Mouse (Mus musculus): ENCODE results near the gene Apoe. TPM values are rescaled to one million over a fixed set of nuclear protein-coding genes. Genes with fewer than 3 reads are reported as not detected.

The Apoe gene
- polyA plus RNA-seq, 1 experiment, result 2.0 TPM

DNA sequence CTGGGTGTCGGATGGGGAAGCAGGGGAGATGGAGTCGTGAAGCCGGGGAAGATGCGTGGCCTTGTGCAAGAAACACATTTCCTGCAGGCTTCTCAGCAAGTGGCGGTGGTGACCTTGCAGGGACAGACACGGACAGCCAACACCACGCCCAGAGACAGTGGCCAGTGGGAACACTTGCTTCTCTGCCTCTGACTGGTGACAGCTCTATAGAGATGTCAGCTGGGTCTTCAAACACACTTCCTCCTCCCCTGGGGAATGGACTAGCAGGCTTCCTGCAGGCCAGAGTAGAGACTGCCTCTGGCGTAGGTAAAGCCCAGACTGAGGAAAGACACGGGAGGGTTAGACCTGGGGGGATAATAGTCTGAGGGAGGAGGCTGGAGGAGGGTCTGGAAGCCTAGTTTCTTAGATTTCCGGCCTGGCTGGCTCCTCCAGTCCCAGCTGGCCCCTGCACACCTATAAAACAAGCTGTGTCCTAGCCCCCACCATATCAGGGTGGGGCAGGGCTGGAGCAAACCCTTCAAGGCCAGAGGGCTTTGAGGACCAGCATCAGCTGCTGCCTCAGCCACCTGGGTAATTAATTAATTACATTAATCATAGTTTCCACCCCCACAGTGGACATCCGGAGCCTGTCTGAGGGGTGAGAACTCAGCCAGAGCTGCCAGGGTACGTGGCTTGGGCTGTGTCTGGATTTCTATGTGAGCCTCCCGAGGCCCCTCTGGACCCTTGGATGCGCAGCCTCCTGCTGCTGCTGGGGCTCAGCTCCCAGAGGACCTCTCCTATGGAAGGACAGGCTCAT, 45.8 kb upstream of the Apoe start:
- H3K79me3 ChIP-seq (ENCODE audit: low read depth), result no peaks in the 10 kb centered on the region
- no peaks in the 10 kb centered on the region for H3K27me3 ChIP-seq (ENCODE audit: control insufficient read depth, insufficient read depth, insufficient read length)
- no peak overlapping the region for H3K4me3 ChIP-seq (ENCODE audit: insufficient read depth, poor library complexity, severe bottlenecking)
- H3ac ChIP-seq (ENCODE audit: control insufficient read depth, insufficient read length, low read depth), result no peak overlapping the region
- H3K79me2 ChIP-seq (ENCODE audit: control insufficient read depth, insufficient read depth), result no peaks in the 10 kb centered on the region
- TF ChIP-seq FOSL1 (IDR thresholded peaks at IDR 0.05; ENCODE audit: insufficient read depth, low read length, poor library complexity, severe bottlenecking) (no peak), MYOD1 (IDR thresholded peaks at IDR 0.05; ENCODE audit: control insufficient read depth, insufficient read length, low read depth) (no peak), MYOG (IDR thresholded peaks at IDR 0.05; ENCODE audit: control insufficient read depth, extremely low read depth, insufficient read length) (no peak), MAX (IDR thresholded peaks at IDR 0.05) (no peak), CTCF (IDR thresholded peaks at IDR 0.05; ENCODE audit: control insufficient read depth, insufficient read depth, insufficient read length) (no peak), USF1 (IDR thresholded peaks at IDR 0.05; ENCODE audit: low read depth) (no peak), CEBPB (IDR thresholded peaks at IDR 0.05; ENCODE audit: low read depth) (no peak)
- no peaks in the 10 kb centered on the region for H3K36me3 ChIP-seq (ENCODE audit: control insufficient read depth, insufficient read depth)

DNA sequence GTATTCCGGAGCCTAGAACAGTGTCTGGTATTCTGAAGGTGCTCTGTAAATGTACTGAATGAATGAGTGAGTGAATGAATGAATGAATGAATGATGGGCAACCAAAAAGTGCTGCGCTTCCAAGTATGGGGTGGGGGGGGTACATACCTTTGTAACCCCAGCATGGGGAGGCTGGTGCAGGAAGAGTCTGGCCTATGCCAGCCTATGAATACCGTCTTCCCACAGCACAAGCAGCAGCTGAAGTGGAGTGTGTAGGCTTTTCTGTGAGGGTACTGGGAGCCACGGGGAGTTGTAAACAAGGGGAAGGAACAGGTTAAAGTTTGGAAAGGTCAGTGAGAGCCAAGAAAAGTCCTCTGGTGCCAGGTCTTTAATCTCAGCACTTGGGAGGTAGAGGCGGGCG, 44.8 kb upstream of the Apoe start:
- no peaks in the 10 kb centered on the region for H3K36me3 ChIP-seq (ENCODE audit: control insufficient read depth, insufficient read depth)

DNA sequence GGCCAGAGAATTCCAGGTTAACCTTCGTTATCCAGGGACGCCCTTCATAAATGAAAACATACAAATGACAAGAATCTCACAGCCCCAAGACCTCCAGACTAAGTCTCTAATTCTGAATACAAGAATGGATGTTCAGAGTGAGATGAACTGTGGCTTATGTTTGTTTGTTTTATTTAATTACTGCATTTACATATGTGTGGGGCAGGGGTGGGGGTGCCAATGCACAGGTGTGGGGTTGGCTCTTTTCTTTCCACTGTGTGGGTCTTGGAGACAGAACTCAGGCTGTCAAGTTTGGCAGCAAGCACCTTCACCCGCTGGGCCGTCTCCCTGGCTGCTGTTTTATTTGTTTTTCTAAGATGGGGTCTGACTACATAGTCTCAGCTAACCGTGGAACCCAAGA, 43.5 kb upstream of the Apoe start:
- no peaks in the 10 kb centered on the region for H3K79me3 ChIP-seq (ENCODE audit: low read depth)
- no peak overlapping the region for H3ac ChIP-seq (ENCODE audit: control insufficient read depth, insufficient read length, low read depth)
- no peaks in the 10 kb centered on the region for H3K36me3 ChIP-seq (ENCODE audit: control insufficient read depth, insufficient read depth)
- TF ChIP-seq CTCF (IDR thresholded peaks at IDR 0.05; ENCODE audit: control insufficient read depth, insufficient read depth, insufficient read length) (no peak), MAX (IDR thresholded peaks at IDR 0.05) (no peak), FOSL1 (IDR thresholded peaks at IDR 0.05; ENCODE audit: insufficient read depth, low read length, poor library complexity, severe bottlenecking) (no peak), CEBPB (IDR thresholded peaks at IDR 0.05; ENCODE audit: low read depth) (no peak), USF1 (IDR thresholded peaks at IDR 0.05; ENCODE audit: low read depth) (no peak), MYOD1 (IDR thresholded peaks at IDR 0.05; ENCODE audit: control insufficient read depth, insufficient read length, low read depth) (no peak), MYOG (IDR thresholded peaks at IDR 0.05; ENCODE audit: control insufficient read depth, extremely low read depth, insufficient read length) (no peak)
- H3K79me2 ChIP-seq (ENCODE audit: control insufficient read depth, insufficient read depth), result no peaks in the 10 kb centered on the region
- no peaks in the 10 kb centered on the region for H3K27me3 ChIP-seq (ENCODE audit: control insufficient read depth, insufficient read depth, insufficient read length)
- no peak overlapping the region for H3K4me3 ChIP-seq (ENCODE audit: insufficient read depth, poor library complexity, severe bottlenecking)

More for the DNA sequence above, 44.8 kb upstream of the Apoe start:
- no peak overlapping the region for H3ac ChIP-seq (ENCODE audit: control insufficient read depth, insufficient read length, low read depth)
- H3K79me3 ChIP-seq (ENCODE audit: low read depth), result no peaks in the 10 kb centered on the region
- no peaks in the 10 kb centered on the region for H3K27me3 ChIP-seq (ENCODE audit: control insufficient read depth, insufficient read depth, insufficient read length)
- no peak for TF ChIP-seq MYOD1 (IDR thresholded peaks at IDR 0.05; ENCODE audit: control insufficient read depth, insufficient read length, low read depth)
- H3K4me3 ChIP-seq (ENCODE audit: insufficient read depth, poor library complexity, severe bottlenecking), result no peak overlapping the region
- no peaks in the 10 kb centered on the region for H3K79me2 ChIP-seq (ENCODE audit: control insufficient read depth, insufficient read depth)

DNA sequence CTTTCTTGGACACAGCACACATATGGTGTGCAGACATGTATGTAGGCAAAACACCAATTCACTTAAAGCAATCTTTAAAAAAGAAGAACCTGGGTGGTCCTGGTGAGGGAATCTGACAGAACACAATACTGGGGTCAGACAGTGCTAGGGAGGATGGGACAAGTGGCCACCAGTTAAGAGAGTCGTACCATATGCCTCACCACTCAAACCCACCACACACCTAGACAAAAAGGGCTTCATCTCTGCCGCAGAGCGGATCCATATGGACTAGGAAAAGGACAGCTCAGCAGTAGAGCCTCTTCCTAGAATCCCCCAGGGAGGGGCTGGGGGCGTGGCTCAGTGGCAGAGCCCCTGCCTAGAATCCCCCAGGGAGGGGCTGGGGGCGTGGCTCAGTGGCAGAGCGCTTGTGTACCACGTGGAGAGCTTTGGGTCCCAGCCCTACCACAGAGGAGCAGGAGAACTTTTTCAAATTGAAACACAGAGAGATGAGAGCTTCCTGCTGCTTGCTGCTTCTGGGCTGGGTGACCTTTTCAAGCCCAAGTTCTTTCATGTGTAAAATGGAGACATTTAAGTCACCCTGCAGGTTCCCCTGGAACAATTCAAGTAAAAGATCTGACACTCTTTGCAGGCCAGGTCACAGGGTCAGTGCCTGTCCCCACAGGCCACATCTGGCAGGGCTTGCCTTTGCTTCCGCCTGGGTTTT, 42.5 kb upstream of the Apoe start:
- Histone ChIP-seq H3K27me3 (ENCODE audit: control insufficient read depth, insufficient read depth, insufficient read length) (no peaks in the 10 kb centered on the region), H3K79me2 (ENCODE audit: control insufficient read depth, insufficient read depth) (no peaks in the 10 kb centered on the region), H3K4me3 (ENCODE audit: insufficient read depth, poor library complexity, severe bottlenecking) (no peak overlapping the region), H3K36me3 (ENCODE audit: control insufficient read depth, insufficient read depth) (no peaks in the 10 kb centered on the region), H3K79me3 (ENCODE audit: low read depth) (no peaks in the 10 kb centered on the region), H3ac (ENCODE audit: control insufficient read depth, insufficient read length, low read depth) (no peak overlapping the region)
- no peak for TF ChIP-seq MYOD1 (IDR thresholded peaks at IDR 0.05; ENCODE audit: control insufficient read depth, insufficient read length, low read depth)
- no peak for TF ChIP-seq CTCF (IDR thresholded peaks at IDR 0.05; ENCODE audit: control insufficient read depth, insufficient read depth, insufficient read length)
- TF ChIP-seq CEBPB (IDR thresholded peaks at IDR 0.05; ENCODE audit: low read depth), result no peak
- TF ChIP-seq FOSL1 (IDR thresholded peaks at IDR 0.05; ENCODE audit: insufficient read depth, low read length, poor library complexity, severe bottlenecking), result no peak
- no peak for TF ChIP-seq USF1 (IDR thresholded peaks at IDR 0.05; ENCODE audit: low read depth)
- TF ChIP-seq MYOG (IDR thresholded peaks at IDR 0.05; ENCODE audit: control insufficient read depth, extremely low read depth, insufficient read length), result no peak
- TF ChIP-seq MAX (IDR thresholded peaks at IDR 0.05), result no peak

DNA sequence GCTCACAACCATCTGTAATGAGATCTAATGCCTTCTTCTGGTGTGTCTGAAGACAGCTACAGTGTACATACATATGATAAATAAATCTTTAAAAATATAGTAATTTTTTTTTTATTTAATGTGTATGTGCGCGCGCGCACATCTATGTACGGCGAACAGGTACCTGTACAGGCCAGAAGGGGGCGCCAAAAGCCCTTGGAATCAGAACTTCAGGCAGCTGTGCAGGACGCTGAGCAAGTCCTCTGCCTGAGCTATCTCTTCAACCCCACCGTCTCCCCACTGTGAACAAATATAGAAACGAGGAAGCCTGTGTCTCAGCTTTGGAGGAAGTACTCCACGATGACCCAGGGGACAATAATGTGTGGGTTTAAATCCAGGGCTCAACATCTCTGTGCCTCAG, 41.3 kb upstream of the Apoe start:
- no peaks in the 10 kb centered on the region for H3K36me3 ChIP-seq (ENCODE audit: control insufficient read depth, insufficient read depth)
- no peaks in the 10 kb centered on the region for H3K27me3 ChIP-seq (ENCODE audit: control insufficient read depth, insufficient read depth, insufficient read length)
- H3ac ChIP-seq (ENCODE audit: control insufficient read depth, insufficient read length, low read depth), result no peak overlapping the region
- H3K79me2 ChIP-seq (ENCODE audit: control insufficient read depth, insufficient read depth), result no peaks in the 10 kb centered on the region
- no peaks in the 10 kb centered on the region for H3K79me3 ChIP-seq (ENCODE audit: low read depth)
- TF ChIP-seq USF1 (IDR thresholded peaks at IDR 0.05; ENCODE audit: low read depth), result no peak
- TF ChIP-seq CTCF (IDR thresholded peaks at IDR 0.05; ENCODE audit: control insufficient read depth, insufficient read depth, insufficient read length), result no peak
- TF ChIP-seq MAX (IDR thresholded peaks at IDR 0.05), result no peak
- TF ChIP-seq MYOD1 (IDR thresholded peaks at IDR 0.05; ENCODE audit: control insufficient read depth, insufficient read length, low read depth), result no peak
- no peak for TF ChIP-seq CEBPB (IDR thresholded peaks at IDR 0.05; ENCODE audit: low read depth)
- no peak for TF ChIP-seq FOSL1 (IDR thresholded peaks at IDR 0.05; ENCODE audit: insufficient read depth, low read length, poor library complexity, severe bottlenecking)
- TF ChIP-seq MYOG (IDR thresholded peaks at IDR 0.05; ENCODE audit: control insufficient read depth, extremely low read depth, insufficient read length), result no peak
- no peak overlapping the region for H3K4me3 ChIP-seq (ENCODE audit: insufficient read depth, poor library complexity, severe bottlenecking)

Measured in C2C12 (cell line).